Mouse (Mus musculus): ENCODE data around the gene Trdmt1. TPM values are rescaled to one million over a fixed set of nuclear protein-coding genes. Genes with fewer than 3 reads are reported as not detected.

Gene Trdmt1
- polyA plus RNA-seq, 1 experiment from 2014 or later, result 8.0 TPM

- no peak; the same call in 1 of the 2 replicates for ATAC-seq
- no peak overlapping the region for H3K9ac ChIP-seq (replicated peaks)
- H3K36me3 ChIP-seq, result peaks cover 7% of the 10 kb centered on the region; the same call in 1 of the 2 replicates
- no peak overlapping the region for H3K4me3 ChIP-seq (replicated peaks)
- 64% methylated on average over 8 of the region's 8 CpGs for WGBS
- H3K4me2 ChIP-seq (replicated peaks), result no peak overlapping the region
- no peak overlapping the region for H3K27ac ChIP-seq
- no peaks in the 10 kb centered on the region for H3K27me3 ChIP-seq
- peaks cover 12% of the 10 kb centered on the region; the same call in 1 of the 2 replicates for H3K4me1 ChIP-seq (replicated peaks)
- H3K9me3 ChIP-seq, result no peaks in the 10 kb centered on the region
These were observed 20.7 kb downstream of the Trdmt1 start for GRCm38 (mm10) chr2:13523540-13524456.

DNA sequence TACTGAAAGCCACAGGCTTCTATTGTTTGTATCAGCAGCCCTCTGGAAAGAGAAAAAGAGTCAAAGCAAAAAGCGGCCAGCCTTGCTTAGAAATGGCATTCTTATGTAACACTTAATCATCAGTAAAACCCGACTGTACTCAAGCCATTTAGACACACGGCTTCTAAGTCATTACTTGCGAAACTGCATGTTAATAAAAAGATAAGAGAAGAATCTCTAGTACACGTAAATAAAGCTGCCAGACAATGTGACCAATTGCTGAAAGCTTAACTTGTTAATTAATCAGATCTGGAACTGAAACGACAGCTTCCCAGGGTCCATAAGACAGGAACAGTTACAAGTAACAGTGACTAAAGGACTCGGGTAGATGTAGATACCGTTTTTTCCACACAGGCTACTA lies 22.4 kb downstream of the Trdmt1 start:
- Histone ChIP-seq H3K27ac (no peak overlapping the region), H3K9ac (replicated peaks) (no peak overlapping the region), H3K27me3 (no peaks in the 10 kb centered on the region), H3K9me3 (no peaks in the 10 kb centered on the region), H3K4me2 (replicated peaks) (no peak overlapping the region), H3K4me3 (replicated peaks) (no peak overlapping the region), H3K4me1 (replicated peaks) (peaks cover 7% of the 10 kb centered on the region; the same call in 1 of the 2 replicates), H3K36me3 (peaks cover 12% of the 10 kb centered on the region)
- 33% methylated on average over 8 of the region's 8 CpGs for WGBS
- no peak for ATAC-seq

GRCm38 (mm10) chr2:13514949-13515348 lies 29.5 kb downstream of the Trdmt1 start:
- H3K9ac ChIP-seq (replicated peaks), result no peak overlapping the region
- WGBS, result 45% methylated on average over 4 of the region's 4 CpGs
- peaks cover 19% of the 10 kb centered on the region for H3K36me3 ChIP-seq
- H3K9me3 ChIP-seq, result no peaks in the 10 kb centered on the region
- no peak overlapping the region for H3K4me2 ChIP-seq (replicated peaks)
- H3K27me3 ChIP-seq, result no peaks in the 10 kb centered on the region
- ATAC-seq, result no peak
- no peaks in the 10 kb centered on the region for H3K4me1 ChIP-seq (replicated peaks)
- no peak overlapping the region for H3K4me3 ChIP-seq (replicated peaks)
- no peak overlapping the region for H3K27ac ChIP-seq

- Histone ChIP-seq H3K9me3 (no peaks in the 10 kb centered on the region), H3K27ac (no peak overlapping the region), H3K27me3 (no peaks in the 10 kb centered on the region), H3K4me2 (replicated peaks) (no peak overlapping the region), H3K36me3 (no peaks in the 10 kb centered on the region), H3K4me3 (replicated peaks) (no peak overlapping the region), H3K9ac (replicated peaks) (no peak overlapping the region), H3K4me1 (replicated peaks) (peaks cover 16% of the 10 kb centered on the region; the same call in 1 of the 2 replicates)
- 93% methylated on average over 2 of the region's 2 CpGs for WGBS
- ATAC-seq, result no peak
These were observed 41.8 kb downstream of the Trdmt1 start for GRCm38 (mm10) chr2:13502717-13503116.

- Histone ChIP-seq H3K27me3 (no peaks in the 10 kb centered on the region), H3K4me2 (replicated peaks) (no peak overlapping the region), H3K4me1 (replicated peaks) (peaks cover 16% of the 10 kb centered on the region; the same call in 1 of the 2 replicates), H3K9me3 (no peaks in the 10 kb centered on the region), H3K4me3 (replicated peaks) (no peak overlapping the region), H3K36me3 (no peaks in the 10 kb centered on the region), H3K9ac (replicated peaks) (no peak overlapping the region), H3K27ac (no peak overlapping the region)
- ATAC-seq, result no peak
- WGBS, result 17% methylated on average over 5 of the region's 5 CpGs
These were observed 42.9 kb downstream of the Trdmt1 start for GRCm38 (mm10) chr2:13501553-13501952.

DNA sequence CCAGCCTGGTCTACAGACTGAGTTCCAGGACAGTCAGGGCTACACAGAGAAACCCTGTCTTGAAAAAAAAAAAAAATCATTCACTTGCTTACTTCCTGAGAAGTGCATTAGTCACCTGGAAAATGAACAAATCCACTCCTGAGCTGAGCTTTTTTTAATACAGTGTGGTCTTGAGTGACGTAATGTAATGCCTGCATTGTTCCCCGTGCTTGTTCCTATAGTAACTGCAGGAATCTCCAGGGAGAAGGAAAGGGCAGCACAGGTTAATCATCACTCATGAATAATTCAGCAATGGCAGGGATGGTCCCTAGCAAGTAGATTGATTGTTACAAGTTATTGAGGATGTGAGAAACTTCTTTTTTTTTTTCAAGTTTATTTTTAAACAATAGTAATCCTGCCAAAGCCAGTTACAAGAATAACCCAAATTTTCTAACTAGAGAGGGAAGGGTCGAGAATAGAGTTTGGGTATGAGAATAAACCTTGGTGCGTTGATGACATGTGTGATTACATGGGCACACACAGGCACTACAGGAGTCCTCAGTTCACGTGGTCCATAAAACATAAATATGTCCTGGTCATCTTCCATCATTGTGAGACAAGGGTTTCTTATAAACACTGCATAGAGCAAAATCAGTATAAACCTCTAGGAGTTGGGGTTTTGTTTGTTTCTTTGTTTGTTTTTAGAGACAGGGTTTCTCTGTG lies 44.0 kb downstream of the Trdmt1 start:
- H3K4me3 ChIP-seq (replicated peaks), result no peak overlapping the region
- no peaks in the 10 kb centered on the region for H3K36me3 ChIP-seq
- no peak overlapping the region for H3K9ac ChIP-seq (replicated peaks)
- H3K4me2 ChIP-seq (replicated peaks), result no peak overlapping the region
- H3K27me3 ChIP-seq, result no peaks in the 10 kb centered on the region
- peak; percentile 90 for ATAC-seq
- peaks cover 16% of the 10 kb centered on the region; the same call in 1 of the 2 replicates for H3K4me1 ChIP-seq (replicated peaks)
- WGBS, result 30% methylated on average over 5 of the region's 5 CpGs
- H3K9me3 ChIP-seq, result no peaks in the 10 kb centered on the region
- no peak overlapping the region; the same call in 1 of the 2 replicates for H3K27ac ChIP-seq

- Histone ChIP-seq H3K9me3 (no peaks in the 10 kb centered on the region), H3K27me3 (no peaks in the 10 kb centered on the region), H3K4me2 (replicated peaks) (no peak overlapping the region), H3K36me3 (no peaks in the 10 kb centered on the region), H3K4me3 (replicated peaks) (no peak overlapping the region), H3K27ac (no peak overlapping the region), H3K9ac (replicated peaks) (no peak overlapping the region), H3K4me1 (replicated peaks) (peaks cover 16% of the 10 kb centered on the region; the same call in 1 of the 2 replicates)
- WGBS, result 90% methylated on average over 7 of the region's 7 CpGs
- ATAC-seq, result no peak
These were observed 45.3 kb downstream of the Trdmt1 start for GRCm38 (mm10) chr2:13499196-13499595.

DNA sequence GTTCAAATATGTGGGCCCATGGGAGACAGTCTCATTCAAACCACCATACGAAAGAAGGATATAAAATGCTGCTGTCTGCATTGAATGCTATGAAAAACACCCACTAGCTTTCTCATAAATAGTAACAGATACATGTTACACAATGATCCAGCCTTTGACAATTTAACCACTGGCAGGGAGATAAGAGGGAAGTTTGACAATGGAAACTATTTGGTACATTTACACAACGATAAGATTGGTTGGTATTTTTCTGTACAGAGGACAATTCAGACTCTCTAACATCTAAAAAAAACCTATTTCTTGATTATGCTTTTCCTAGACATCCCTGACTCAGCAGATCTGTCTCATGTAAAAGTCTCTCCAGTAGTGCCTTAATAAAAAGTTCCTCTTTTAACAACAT lies 48.4 kb downstream of the Trdmt1 start:
- Histone ChIP-seq H3K36me3 (no peaks in the 10 kb centered on the region), H3K9me3 (no peaks in the 10 kb centered on the region), H3K4me1 (replicated peaks) (peaks cover 15% of the 10 kb centered on the region; the same call in 1 of the 2 replicates), H3K4me3 (replicated peaks) (no peak overlapping the region), H3K27ac (no peak overlapping the region), H3K4me2 (replicated peaks) (no peak overlapping the region), H3K27me3 (no peaks in the 10 kb centered on the region), H3K9ac (replicated peaks) (no peak overlapping the region)
- 80% methylated on average over 2 of the region's 2 CpGs for WGBS
- ATAC-seq, result no peak

GRCm38 (mm10) chr2:13492927-13493326 lies 51.5 kb downstream of the Trdmt1 start:
- 91% methylated on average over 4 of the region's 4 CpGs for WGBS
- H3K27ac ChIP-seq, result no peak overlapping the region
- no peak overlapping the region for H3K4me2 ChIP-seq (replicated peaks)
- no peak overlapping the region for H3K4me3 ChIP-seq (replicated peaks)
- no peaks in the 10 kb centered on the region for H3K27me3 ChIP-seq
- ATAC-seq, result no peak
- no peaks in the 10 kb centered on the region for H3K36me3 ChIP-seq
- H3K9me3 ChIP-seq, result no peaks in the 10 kb centered on the region
- peaks cover 4% of the 10 kb centered on the region; the same call in 1 of the 2 replicates for H3K4me1 ChIP-seq (replicated peaks)
- no peak overlapping the region for H3K9ac ChIP-seq (replicated peaks)

DNA sequence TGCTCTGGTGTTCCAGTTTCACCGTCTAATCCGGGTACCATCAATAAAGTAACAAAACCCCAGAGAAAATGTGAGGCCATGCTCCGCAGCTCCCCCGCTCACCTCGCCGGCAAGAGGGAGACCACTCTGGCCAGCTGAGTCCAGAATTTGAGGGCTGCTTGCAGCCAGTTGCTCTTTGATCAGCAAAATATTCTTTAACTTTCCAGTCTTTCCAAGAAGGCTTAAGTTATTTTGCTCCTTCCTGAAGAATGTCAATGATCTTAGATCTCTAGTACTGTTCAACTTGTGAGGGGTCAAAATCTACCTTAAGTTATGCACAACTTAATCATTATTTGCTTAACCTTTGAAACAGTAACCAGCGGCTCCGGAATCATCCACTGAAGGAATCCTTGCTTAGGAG lies 52.7 kb downstream of the Trdmt1 start, which contains the start of gene Cubn:
Gene Cubn, minus strand, starts transcription at position 80 of the 400 bp plus-strand sequence.
- H3K4me1 ChIP-seq (replicated peaks), result peaks cover 4% of the 10 kb centered on the region; the same call in 1 of the 2 replicates
- no peak within 1 kb of the TSS for H3K4me3 ChIP-seq (replicated peaks)
- H3K36me3 ChIP-seq, result no peaks in the 10 kb centered on the region
- H3K27me3 ChIP-seq, result no peaks in the 10 kb centered on the region
- H3K9me3 ChIP-seq, result no peaks in the 10 kb centered on the region
- H3K9ac ChIP-seq (replicated peaks), result no peak within 1 kb of the TSS
- no peak within 1 kb of the TSS for H3K27ac ChIP-seq
- H3K4me2 ChIP-seq (replicated peaks), result no peak within 1 kb of the TSS
- ATAC-seq, result no peak
- WGBS, result 35% methylated on average over 8 of the region's 8 CpGs

- Histone ChIP-seq H3K36me3 (no peaks in the 10 kb centered on the region), H3K9ac (replicated peaks) (no peak overlapping the region), H3K4me2 (replicated peaks) (no peak overlapping the region), H3K4me3 (replicated peaks) (no peak overlapping the region), H3K27ac (no peak overlapping the region), H3K27me3 (no peaks in the 10 kb centered on the region), H3K9me3 (no peaks in the 10 kb centered on the region), H3K4me1 (replicated peaks) (peaks cover 4% of the 10 kb centered on the region; the same call in 1 of the 2 replicates)
- no peak for ATAC-seq
- WGBS, result 97% methylated on average over 2 of the region's 2 CpGs
These were observed 54.0 kb downstream of the Trdmt1 start for GRCm38 (mm10) chr2:13490480-13490879.

GRCm38 (mm10) chr2:13486470-13486869 lies 58.0 kb downstream of the Trdmt1 start:
- Histone ChIP-seq H3K27me3 (no peaks in the 10 kb centered on the region), H3K4me3 (replicated peaks) (no peak overlapping the region), H3K9ac (replicated peaks) (no peak overlapping the region), H3K4me1 (replicated peaks) (peaks cover 1% of the 10 kb centered on the region; the same call in 1 of the 2 replicates), H3K36me3 (no peaks in the 10 kb centered on the region), H3K27ac (no peak overlapping the region), H3K4me2 (replicated peaks) (no peak overlapping the region), H3K9me3 (no peaks in the 10 kb centered on the region)
- 80% methylated on average over 8 of the region's 8 CpGs for WGBS
- no peak for ATAC-seq

Data from midbrain, embryonic 13.5 days (tissue).